Mouse (Mus musculus) embryo, embryonic 11 days (tissue): ENCODE results near the gene Pcgf5.

ENCODE experiments used
- DNase-seq: peaks from one replicate; pipeline ENCODE4 v3.0.0-alpha.2; 2015

Gene Pcgf5

GRCm38 (mm10) chr19:36496532-36496931, 148.4 kb downstream of the Pcgf5 start:
- no peak for DNase-seq

- no peak for DNase-seq
Observed at GRCm38 (mm10) chr19:36497067-36497466, 149.0 kb downstream of the Pcgf5 start.

- no peak for DNase-seq
Observed at GRCm38 (mm10) chr19:36497744-36498143, 149.6 kb downstream of the Pcgf5 start.

GRCm38 (mm10) chr19:36504716-36505115, 156.6 kb downstream of the Pcgf5 start:
- DNase-seq: no peak
